ENCODE assay signal across 11 mouse cellular contexts in the genomic region with DNA sequence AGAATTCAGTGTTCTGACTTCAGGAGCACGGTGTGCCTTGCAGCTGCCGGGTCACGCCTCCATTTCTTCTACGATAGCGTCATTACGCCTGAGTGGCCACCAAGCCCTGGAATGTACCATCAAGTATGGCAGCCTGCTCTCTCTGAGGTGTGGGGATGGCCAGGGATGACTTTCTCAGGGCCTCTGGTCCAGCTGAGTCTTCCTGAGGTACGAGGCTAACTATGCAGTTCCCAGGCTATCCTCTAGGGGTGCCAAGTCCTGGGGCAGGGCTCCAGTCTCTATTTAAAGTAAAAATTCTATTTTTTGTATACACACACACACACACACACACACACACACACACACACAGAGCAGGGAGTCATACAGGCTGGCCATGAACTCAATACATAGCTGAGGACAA. TPM values are rescaled to one million over a fixed set of nuclear protein-coding genes. Genes with fewer than 3 reads are reported as not detected.
DNase-seq lines count a peak whose midpoint lies in the region; ATAC-seq and TF ChIP-seq lines count a peak whose summit lies in the region.
"Had no signal": no experiment of that assay in that cellular context is flagged by ENCODE, and none has a peak within 500 bp of the region (broad histone marks: within the 10 kb centered on the region; RNA-seq: fewer than 3 reads in every experiment).

No protein-coding gene starts in this region.

- H3K27me3 ChIP-seq in hindbrain, embryonic 11.5 days (ENCODE audit: control insufficient read depth, insufficient read depth, low read length) = no peaks in the 10 kb centered on the region
- H3K27me3 ChIP-seq in hindbrain, embryonic 16.5 days (replicated peaks; ENCODE audit: control insufficient read depth, insufficient read depth, low read length) = no peaks in the 10 kb centered on the region
- no peaks in the 10 kb centered on the region for H3K27me3 ChIP-seq in neural tube, embryonic 11.5 days (ENCODE audit: control insufficient read depth, insufficient read depth, low read length)
- H3K27me3 ChIP-seq in neural tube, embryonic 15.5 days (replicated peaks) = no peaks in the 10 kb centered on the region
- H3K27me3 ChIP-seq in small intestine, adult 2 months (ENCODE audit: control insufficient read depth, insufficient read depth, low read length) = no peaks in the 10 kb centered on the region
- H3K27me3 ChIP-seq: forebrain, embryonic 12.5 days; hindbrain, embryonic 15.5 days; liver, embryonic 15.5 days had no signal

- no peaks in the 10 kb centered on the region for H3K36me3 ChIP-seq in hindbrain, embryonic 11.5 days (ENCODE audit: control insufficient read depth, insufficient read depth, low read length)
- 0 out of 2 replicates have a peak, but pooled peaks cover 2% of the 10 kb centered on the region for H3K36me3 ChIP-seq in hindbrain, embryonic 16.5 days (ENCODE audit: control insufficient read depth, insufficient read depth, low read length)
- H3K36me3 ChIP-seq in neural tube, embryonic 11.5 days (ENCODE audit: control insufficient read depth, insufficient read depth, low read length) = no peaks in the 10 kb centered on the region
- H3K36me3 ChIP-seq in neural tube, embryonic 15.5 days = 0 out of 2 replicates have a peak, but pooled peaks cover 9% of the 10 kb centered on the region
- no peaks in the 10 kb centered on the region for H3K36me3 ChIP-seq in small intestine, adult 2 months (ENCODE audit: control insufficient read depth, insufficient read depth, low read length)
- H3K36me3 ChIP-seq: liver, embryonic 15.5 days had no signal

- TF ChIP-seq CTCF in small intestine, adult 2 months (IDR thresholded peaks at IDR 0.05; ENCODE audit: extremely low read depth, insufficient read length, insufficient replicate concordance, low read depth, low read length) = peak; percentile 21; the same call in 1 of the 2 replicates

- no peak for ATAC-seq in hindbrain, embryonic 11.5 days (ENCODE audit: low FRiP score)
- no peak for ATAC-seq in hindbrain, embryonic 16.5 days
- no peak for ATAC-seq in neural tube, embryonic 11.5 days (ENCODE audit: insufficient read depth, low FRiP score, low TSS enrichment)
- no peak for ATAC-seq in neural tube, embryonic 15.5 days (ENCODE audit: low FRiP score)

- H3K4me3 ChIP-seq in hindbrain, embryonic 11.5 days (ENCODE audit: low read depth, low read length) = no peak overlapping the region
- H3K4me3 ChIP-seq in hindbrain, embryonic 16.5 days (ENCODE audit: low read length) = no peak overlapping the region
- no peak overlapping the region for H3K4me3 ChIP-seq in neural tube, embryonic 11.5 days (ENCODE audit: low read depth, low read length)
- no peak overlapping the region for H3K4me3 ChIP-seq in neural tube, embryonic 15.5 days (replicated peaks)
- no peak overlapping the region for H3K4me3 ChIP-seq in small intestine, adult 2 months (ENCODE audit: low read depth, low read length)
- H3K4me3 ChIP-seq: forebrain, embryonic 12.5 days; hindbrain, embryonic 15.5 days; liver, embryonic 15.5 days had no signal

- 69% methylated on average over 7 of the region's 7 CpGs for WGBS in hindbrain, embryonic 11.5 days
- whole genome bisulfite sequencing in hindbrain, embryonic 16.5 days = 73% methylated on average over 7 of the region's 7 CpGs
- 72% methylated on average over 7 of the region's 7 CpGs for WGBS in neural tube, embryonic 11.5 days
- WGBS in neural tube, embryonic 15.5 days = 65% methylated on average over 7 of the region's 7 CpGs
- WGBS in small intestine, adult 2 months = 73% methylated on average over 7 of the region's 7 CpGs

- TF ChIP-seq POLR2A in small intestine, adult 2 months (IDR thresholded peaks at IDR 0.05; ENCODE audit: low read depth, low read length) = no peak

- DNase-seq in hindbrain, embryonic 11.5 days (ENCODE audit: low spot score) = peak; percentile 48
- peak; percentile 34 for DNase-seq in neural tube, embryonic 11.5 days (ENCODE audit: low spot score)
- DNase-seq in embryo, embryonic 11 days = peak; percentile 57
- no peak for DNase-seq in layer of hippocampus, adult 9-10 months (ENCODE audit: low spot score)
- no peak for DNase-seq in urinary bladder, postnatal 14 days (ENCODE audit: low spot score)

- H3K4me1 ChIP-seq in hindbrain, embryonic 11.5 days (replicated peaks; ENCODE audit: control insufficient read depth, insufficient read depth, low read length) = no peaks in the 10 kb centered on the region
- no peaks in the 10 kb centered on the region for H3K4me1 ChIP-seq in hindbrain, embryonic 16.5 days (ENCODE audit: control insufficient read depth, insufficient read depth, low read depth, low read length)
- no peaks in the 10 kb centered on the region for H3K4me1 ChIP-seq in neural tube, embryonic 11.5 days (ENCODE audit: control insufficient read depth, insufficient read depth, low read length)
- H3K4me1 ChIP-seq in neural tube, embryonic 15.5 days = no peaks in the 10 kb centered on the region
- no peaks in the 10 kb centered on the region for H3K4me1 ChIP-seq in small intestine, adult 2 months (ENCODE audit: control insufficient read depth, insufficient read depth, insufficient read length, low read length)
- H3K4me1 ChIP-seq: forebrain, embryonic 12.5 days; hindbrain, embryonic 15.5 days; liver, embryonic 15.5 days had no signal

- no peaks in the 10 kb centered on the region for H3K9me3 ChIP-seq in hindbrain, embryonic 11.5 days (ENCODE audit: control insufficient read depth, low read length)
- H3K9me3 ChIP-seq in hindbrain, embryonic 16.5 days (ENCODE audit: control insufficient read depth, low read length) = no peaks in the 10 kb centered on the region
- no peaks in the 10 kb centered on the region for H3K9me3 ChIP-seq in neural tube, embryonic 11.5 days (ENCODE audit: control insufficient read depth, low read length)
- H3K9me3 ChIP-seq in neural tube, embryonic 15.5 days (replicated peaks) = no peaks in the 10 kb centered on the region
- H3K9me3 ChIP-seq: forebrain, embryonic 12.5 days; hindbrain, embryonic 15.5 days; liver, embryonic 15.5 days had no signal

- H3K27ac ChIP-seq in hindbrain, embryonic 11.5 days (ENCODE audit: low read depth, low read length) = no peak overlapping the region
- H3K27ac ChIP-seq in hindbrain, embryonic 16.5 days (ENCODE audit: low read depth, low read length) = no peak overlapping the region
- H3K27ac ChIP-seq in neural tube, embryonic 11.5 days (ENCODE audit: low read depth, low read length) = no peak overlapping the region
- no peak overlapping the region for H3K27ac ChIP-seq in neural tube, embryonic 15.5 days (replicated peaks)
- no peak overlapping the region for H3K27ac ChIP-seq in small intestine, adult 2 months (ENCODE audit: insufficient read depth, low read depth, low read length)
- H3K27ac ChIP-seq: forebrain, embryonic 12.5 days; hindbrain, embryonic 15.5 days; liver, embryonic 15.5 days had no signal

- no peak overlapping the region for H3K4me2 ChIP-seq in hindbrain, embryonic 11.5 days (replicated peaks; ENCODE audit: low read depth, low read length)
- no peak overlapping the region for H3K4me2 ChIP-seq in hindbrain, embryonic 16.5 days (ENCODE audit: low read length)
- H3K4me2 ChIP-seq in neural tube, embryonic 11.5 days (ENCODE audit: low read depth) = no peak overlapping the region
- no peak overlapping the region for H3K4me2 ChIP-seq in neural tube, embryonic 15.5 days
- H3K4me2 ChIP-seq: forebrain, embryonic 12.5 days; hindbrain, embryonic 15.5 days; liver, embryonic 15.5 days had no signal

- H3K9ac ChIP-seq in hindbrain, embryonic 11.5 days (ENCODE audit: low read depth, low read length) = no peak overlapping the region
- H3K9ac ChIP-seq in hindbrain, embryonic 16.5 days (ENCODE audit: low read depth, low read length) = no peak overlapping the region
- H3K9ac ChIP-seq in neural tube, embryonic 11.5 days (ENCODE audit: low read length) = no peak overlapping the region
- H3K9ac ChIP-seq in neural tube, embryonic 15.5 days (replicated peaks) = no peak overlapping the region
- H3K9ac ChIP-seq: forebrain, embryonic 12.5 days; hindbrain, embryonic 15.5 days; liver, embryonic 15.5 days had no signal

RNA-seq across cellular contexts. Expression of a gene that starts 12.4 kb away (rescaled TPM):
- polyA plus RNA-seq in hindbrain, embryonic 11.5 days (2014; fragmentation: Nextera tagmentation; extraction: Ambion mirVana) = 85.1 and 85.4 TPM in 2 replicates
- 141 and 149 TPM in 2 replicates for polyA plus RNA-seq in hindbrain, embryonic 16.5 days (2015; fragmentation: Nextera tagmentation; extraction: Ambion mirVana)
- 72.4 and 77.5 TPM in 2 replicates for polyA plus RNA-seq in neural tube, embryonic 11.5 days (2014; fragmentation: Nextera tagmentation; extraction: Ambion mirVana)
- polyA plus RNA-seq in neural tube, embryonic 15.5 days (2015; fragmentation: Nextera tagmentation; extraction: Ambion mirVana) = 125 and 158 TPM in 2 replicates
- 55.8 and 59.7 TPM in 2 replicates for polyA plus RNA-seq in small intestine, adult 2 months (2012; rRNA removed)

RNA-seq across cellular contexts. Expression of a gene that starts 20.1 kb away (rescaled TPM):
- 35.4 and 39.7 TPM in 2 replicates for polyA plus RNA-seq in hindbrain, embryonic 11.5 days (2014; fragmentation: Nextera tagmentation; extraction: Ambion mirVana)
- polyA plus RNA-seq in hindbrain, embryonic 16.5 days (2015; fragmentation: Nextera tagmentation; extraction: Ambion mirVana) = 33.1 and 35.1 TPM in 2 replicates
- 32.3 and 38.5 TPM in 2 replicates for polyA plus RNA-seq in neural tube, embryonic 11.5 days (2014; fragmentation: Nextera tagmentation; extraction: Ambion mirVana)
- 29.8 and 30.6 TPM in 2 replicates for polyA plus RNA-seq in neural tube, embryonic 15.5 days (2015; fragmentation: Nextera tagmentation; extraction: Ambion mirVana)
- polyA plus RNA-seq in small intestine, adult 2 months (2012; rRNA removed) = 2.2 and 2.7 TPM in 2 replicates

Comparison
In these comparisons a context has a peak if more than half of its experiments do, and no peak if none do; other contexts are left out.
1. DNase-seq: peak in hindbrain, embryonic 11.5 days (single experiment), neural tube, embryonic 11.5 days (single experiment) and embryo, embryonic 11 days (single experiment); none in layer of hippocampus, adult 9-10 months (single experiment) and urinary bladder, postnatal 14 days (single experiment).